8 mouse cellular contexts compared by ENCODE assay signal in genomic region chr3:105705061-105705549, GRCm38 (mm10). TPM values are rescaled to one million over a fixed set of nuclear protein-coding genes. Genes with fewer than 3 reads are reported as not detected.
DNase-seq lines count a peak whose midpoint lies in the region; ATAC-seq and TF ChIP-seq lines count a peak whose summit lies in the region.

No protein-coding gene starts in this region.

- H3K4me3 ChIP-seq in embryonic facial prominence, embryonic 11.5 days (ENCODE audit: low read depth, low read length), result peak overlapping the region; percentile 63
- peak overlapping the region; percentile 81 for H3K4me3 ChIP-seq in heart, embryonic 10.5 days
- peak overlapping the region; percentile 50 for H3K4me3 ChIP-seq in kidney, postnatal 0 days (replicated peaks; ENCODE audit: low read depth, low read length)
- H3K4me3 ChIP-seq in liver, embryonic 13.5 days (replicated peaks), result peak overlapping the region; percentile 65
- H3K4me3 ChIP-seq in neural tube, embryonic 13.5 days, result peak overlapping the region; percentile 52

- no peak overlapping the region for H3K27ac ChIP-seq in embryonic facial prominence, embryonic 11.5 days (replicated peaks; ENCODE audit: low read depth, low read length)
- H3K27ac ChIP-seq in heart, embryonic 10.5 days, result peak overlapping the region; percentile 86
- H3K27ac ChIP-seq in kidney, postnatal 0 days, result no peak overlapping the region
- H3K27ac ChIP-seq in liver, embryonic 13.5 days, result no peak overlapping the region
- H3K27ac ChIP-seq in neural tube, embryonic 13.5 days (replicated peaks), result peak overlapping the region; percentile 46; the same call in 1 of the 2 replicates

- H3K36me3 ChIP-seq in embryonic facial prominence, embryonic 11.5 days (replicated peaks; ENCODE audit: control insufficient read depth, insufficient read depth, low read depth, low read length), result no peaks in the 10 kb centered on the region
- no peaks in the 10 kb centered on the region for H3K36me3 ChIP-seq in heart, embryonic 10.5 days
- H3K36me3 ChIP-seq in kidney, postnatal 0 days (ENCODE audit: insufficient read depth, low read length), result no peaks in the 10 kb centered on the region
- H3K36me3 ChIP-seq in liver, embryonic 13.5 days, result no peaks in the 10 kb centered on the region
- H3K36me3 ChIP-seq in neural tube, embryonic 13.5 days, result no peaks in the 10 kb centered on the region

- H3K27me3 ChIP-seq in embryonic facial prominence, embryonic 11.5 days (ENCODE audit: control insufficient read depth, insufficient read depth, low read length), result no peaks in the 10 kb centered on the region; the same call in 1 of the 2 replicates
- peaks cover 32% of the 10 kb centered on the region for H3K27me3 ChIP-seq in heart, embryonic 10.5 days (ENCODE audit: insufficient read depth, poor library complexity, severe bottlenecking)
- H3K27me3 ChIP-seq in kidney, postnatal 0 days (ENCODE audit: insufficient read depth, low read length), result no peaks in the 10 kb centered on the region
- peaks cover 38% of the 10 kb centered on the region for H3K27me3 ChIP-seq in liver, embryonic 13.5 days
- peaks cover 50% of the 10 kb centered on the region for H3K27me3 ChIP-seq in neural tube, embryonic 13.5 days

- DNase-seq in urinary bladder, adult 18-20 months (ENCODE audit: low spot score in 2 of 2), result peak; percentile 67 to 74
- no peak for DNase-seq in urinary bladder, postnatal 10 days (ENCODE audit: low spot score)
- no peak for DNase-seq in embryonic facial prominence, embryonic 11.5 days (ENCODE audit: low spot score)
- DNase-seq in heart, embryonic 10.5 days (ENCODE audit: low spot score), result peak; percentile 76
- peak; percentile 53 for DNase-seq in kidney, postnatal 0 days (ENCODE audit: low spot score)
- no peak for DNase-seq in liver, embryonic 13.5 days
- peak; percentile 37 to 42 for DNase-seq in thymus, adult 18-20 months

- no peaks in the 10 kb centered on the region for H3K9me3 ChIP-seq in embryonic facial prominence, embryonic 11.5 days (replicated peaks; ENCODE audit: control insufficient read depth, low read length)
- no peaks in the 10 kb centered on the region for H3K9me3 ChIP-seq in heart, embryonic 10.5 days
- H3K9me3 ChIP-seq in kidney, postnatal 0 days (replicated peaks; ENCODE audit: low read length), result no peaks in the 10 kb centered on the region
- H3K9me3 ChIP-seq in liver, embryonic 13.5 days (replicated peaks), result no peaks in the 10 kb centered on the region
- no peaks in the 10 kb centered on the region for H3K9me3 ChIP-seq in neural tube, embryonic 13.5 days

- peak overlapping the region; percentile 64 for H3K9ac ChIP-seq in embryonic facial prominence, embryonic 11.5 days (replicated peaks; ENCODE audit: low read length)
- H3K9ac ChIP-seq in kidney, postnatal 0 days (ENCODE audit: low read depth, low read length), result peak overlapping the region; percentile 36
- peak overlapping the region; percentile 71 for H3K9ac ChIP-seq in liver, embryonic 13.5 days
- peak overlapping the region; percentile 74 for H3K9ac ChIP-seq in neural tube, embryonic 13.5 days

- H3K4me2 ChIP-seq in embryonic facial prominence, embryonic 11.5 days (ENCODE audit: low read depth, low read length), result peak overlapping the region; percentile 98
- peak overlapping the region; percentile 98 for H3K4me2 ChIP-seq in kidney, postnatal 0 days (ENCODE audit: low read length)
- peak overlapping the region; percentile 94 for H3K4me2 ChIP-seq in liver, embryonic 13.5 days
- peak overlapping the region; percentile 91 for H3K4me2 ChIP-seq in neural tube, embryonic 13.5 days

- TF ChIP-seq CTCF in kidney, postnatal 0 days (IDR thresholded peaks at IDR 0.05; ENCODE audit: low read depth), result no peak

- ATAC-seq in embryonic facial prominence, embryonic 11.5 days (replicated peaks; ENCODE audit: insufficient number of reproducible peaks, low FRiP score, low TSS enrichment, low read depth), result peak; percentile 60
- peak; percentile 41; the same call in 1 of the 2 replicates for ATAC-seq in kidney, postnatal 0 days (replicated peaks; ENCODE audit: low FRiP score, low read depth)
- peak; percentile 35 for ATAC-seq in liver, embryonic 13.5 days (ENCODE audit: low read depth)
- peak; percentile 72 for ATAC-seq in neural tube, embryonic 13.5 days (ENCODE audit: low read depth)

- no peaks in the 10 kb centered on the region; the same call in 1 of the 2 replicates for H3K4me1 ChIP-seq in embryonic facial prominence, embryonic 11.5 days (ENCODE audit: control insufficient read depth, insufficient read depth, low read length)
- peaks cover 88% of the 10 kb centered on the region for H3K4me1 ChIP-seq in heart, embryonic 10.5 days
- H3K4me1 ChIP-seq in kidney, postnatal 0 days (replicated peaks; ENCODE audit: insufficient read depth, low read length), result no peaks in the 10 kb centered on the region
- peaks cover 63% of the 10 kb centered on the region for H3K4me1 ChIP-seq in liver, embryonic 13.5 days (replicated peaks)
- H3K4me1 ChIP-seq in neural tube, embryonic 13.5 days (replicated peaks), result peaks cover 47% of the 10 kb centered on the region

- WGBS in embryonic facial prominence, embryonic 11.5 days, result 1% methylated on average over 28 of the region's 28 CpGs
- under 1% methylated on average over 28 of the region's 28 CpGs for WGBS in heart, embryonic 10.5 days
- under 1% methylated on average over 27 of the region's 28 CpGs for WGBS in kidney, postnatal 0 days
- under 1% methylated on average over 28 of the region's 28 CpGs for WGBS in liver, embryonic 13.5 days (ENCODE audit: insufficient replicate concordance)
- WGBS in neural tube, embryonic 13.5 days, result under 1% methylated on average over 28 of the region's 28 CpGs

RNA-seq across cellular contexts. Expression of gene Inka2, which starts 0.7 kb away (rescaled TPM):
- 0.80 and 1.3 TPM in 2 replicates for polyA plus RNA-seq in embryonic facial prominence, embryonic 11.5 days (2014; fragmentation: Nextera tagmentation; extraction: Ambion mirVana)
- 1.5 and 2.4 TPM in 2 replicates for polyA plus RNA-seq in heart, embryonic 10.5 days (2016; fragmentation: Nextera tagmentation; extraction: Ambion mirVana)
- 0.67 and 0.85 TPM in 2 replicates for polyA plus RNA-seq in kidney, postnatal 0 days (2015; fragmentation: Nextera tagmentation; extraction: Ambion mirVana)
- 0.31 and 0.35 TPM in 2 replicates for polyA plus RNA-seq in liver, embryonic 13.5 days (2015; fragmentation: Nextera tagmentation; extraction: Ambion mirVana)
- 4.0 and 4.8 TPM in 2 replicates for polyA plus RNA-seq in neural tube, embryonic 13.5 days (2015; fragmentation: Nextera tagmentation; extraction: Ambion mirVana)

RNA-seq across cellular contexts. Expression of gene Ddx20, which starts 17.7 kb away (rescaled TPM):
- 49.5 and 56.8 TPM in 2 replicates for polyA plus RNA-seq in embryonic facial prominence, embryonic 11.5 days (2014; fragmentation: Nextera tagmentation; extraction: Ambion mirVana)
- 30.5 and 37.2 TPM in 2 replicates for polyA plus RNA-seq in heart, embryonic 10.5 days (2016; fragmentation: Nextera tagmentation; extraction: Ambion mirVana)
- 25.2 and 26.0 TPM in 2 replicates for polyA plus RNA-seq in kidney, postnatal 0 days (2015; fragmentation: Nextera tagmentation; extraction: Ambion mirVana)
- 24.8 and 28.9 TPM in 2 replicates for polyA plus RNA-seq in liver, embryonic 13.5 days (2015; fragmentation: Nextera tagmentation; extraction: Ambion mirVana)
- 24.9 and 27.2 TPM in 2 replicates for polyA plus RNA-seq in neural tube, embryonic 13.5 days (2015; fragmentation: Nextera tagmentation; extraction: Ambion mirVana)

Comparison
In these comparisons a context has a peak if more than half of its experiments do, and no peak if none do; other contexts are left out.
1. DNase-seq: peak in urinary bladder, adult 18-20 months (2 of 2), heart, embryonic 10.5 days (single experiment), kidney, postnatal 0 days (single experiment) and thymus, adult 18-20 months (2 of 2); none in urinary bladder, postnatal 10 days (single experiment), embryonic facial prominence, embryonic 11.5 days (single experiment) and liver, embryonic 13.5 days (single experiment).
2. H3K27ac ChIP-seq: peak in heart, embryonic 10.5 days (single experiment) and neural tube, embryonic 13.5 days (single experiment); none in embryonic facial prominence, embryonic 11.5 days (single experiment), kidney, postnatal 0 days (single experiment) and liver, embryonic 13.5 days (single experiment).
3. Peak in every context shown above with its lines, with median percentiles within 50 percentile points of each other: ATAC-seq, H3K4me2 ChIP-seq, H3K4me3 ChIP-seq and H3K9ac ChIP-seq.